Mouse (Mus musculus): ENCODE results near the gene Supt6.
"Not testable (repeated sequence)": the region's sequence is repeated elsewhere in the genome, so short reads cannot be mapped to it uniquely, and the experiment has no call there.

Gene Supt6

DNA sequence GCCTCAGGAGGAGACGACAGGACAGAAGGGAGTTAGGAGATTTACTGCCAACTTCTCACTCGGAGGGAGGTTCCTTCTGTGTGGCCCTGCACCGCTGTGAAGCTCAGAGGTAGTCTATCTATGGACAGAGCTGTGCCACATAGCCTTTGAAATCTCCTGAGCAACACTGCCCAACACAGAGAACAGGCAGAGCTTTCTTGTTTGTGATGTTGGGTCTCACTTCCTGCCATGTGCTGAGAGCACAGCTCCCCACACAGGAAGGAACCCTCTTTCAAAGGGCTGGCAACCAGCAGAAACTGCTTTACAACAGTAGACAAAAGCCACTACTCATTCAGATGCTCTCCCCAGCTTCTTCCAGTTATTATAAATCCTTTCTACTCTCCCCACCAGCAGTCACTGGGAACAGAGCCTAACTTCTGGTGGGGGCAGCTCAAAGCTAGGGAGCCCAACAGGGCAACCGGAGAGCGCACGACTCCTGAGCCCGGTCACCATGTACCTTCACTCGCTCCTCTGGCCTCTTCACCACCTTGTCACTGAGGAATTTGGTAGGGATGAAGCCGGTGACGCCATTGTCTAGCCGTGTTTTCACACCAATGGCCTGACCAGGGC lies 30.0 kb downstream of the Supt6 start:
- DNase-seq (ENCODE audit: low spot score) = no peak

- no peak for DNase-seq (ENCODE audit: low spot score)
Measured at GRCm38 (mm10) chr11:78213086-78213817, 32.5 kb downstream of the Supt6 start.

DNA sequence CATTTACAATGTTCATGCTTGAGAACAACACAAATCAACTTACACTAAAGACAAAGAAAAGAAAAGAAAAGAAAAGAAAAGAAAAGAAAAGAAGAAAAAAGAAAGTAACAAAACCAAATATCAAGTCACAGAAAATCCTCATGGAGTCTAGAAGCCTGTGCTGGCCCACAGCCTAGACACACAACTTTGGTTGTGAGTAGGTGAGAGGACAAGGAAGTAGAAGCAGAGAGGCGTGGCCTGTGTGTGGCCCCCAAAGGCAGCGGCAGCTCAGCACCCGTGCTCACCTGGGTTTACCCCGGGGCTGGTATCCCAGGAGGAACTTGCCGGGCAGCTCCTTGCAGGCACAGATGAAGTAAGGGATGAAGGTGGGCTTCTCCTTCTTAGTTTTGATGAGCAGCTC lies 34.3 kb downstream of the Supt6 start:
- peak; percentile 56 for DNase-seq (ENCODE audit: low spot score)

- peak; percentile 42 for DNase-seq (ENCODE audit: low spot score)
Measured at GRCm38 (mm10) chr11:78210615-78211014, 35.2 kb downstream of the Supt6 start.

DNA sequence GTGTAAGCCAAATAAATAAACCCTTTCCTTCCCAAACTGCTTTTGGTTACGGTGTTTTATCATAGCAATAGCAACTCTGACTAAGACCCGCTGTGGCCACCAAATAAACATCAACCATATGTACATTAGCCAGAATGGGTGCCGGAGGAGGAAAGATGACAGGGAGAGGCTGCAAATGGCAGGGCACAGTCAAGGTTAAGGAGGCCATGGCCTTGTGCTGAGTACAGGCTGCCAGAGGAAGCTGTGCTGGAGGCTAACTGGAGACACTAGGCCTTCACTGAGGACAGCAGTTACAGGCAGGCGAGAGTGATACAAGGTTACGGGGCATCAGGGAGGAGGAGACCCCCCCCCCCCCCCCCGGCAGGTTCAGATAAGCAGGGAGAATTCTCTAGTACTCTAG lies 35.9 kb downstream of the Supt6 start:
- no peak for DNase-seq (ENCODE audit: low spot score)

DNA sequence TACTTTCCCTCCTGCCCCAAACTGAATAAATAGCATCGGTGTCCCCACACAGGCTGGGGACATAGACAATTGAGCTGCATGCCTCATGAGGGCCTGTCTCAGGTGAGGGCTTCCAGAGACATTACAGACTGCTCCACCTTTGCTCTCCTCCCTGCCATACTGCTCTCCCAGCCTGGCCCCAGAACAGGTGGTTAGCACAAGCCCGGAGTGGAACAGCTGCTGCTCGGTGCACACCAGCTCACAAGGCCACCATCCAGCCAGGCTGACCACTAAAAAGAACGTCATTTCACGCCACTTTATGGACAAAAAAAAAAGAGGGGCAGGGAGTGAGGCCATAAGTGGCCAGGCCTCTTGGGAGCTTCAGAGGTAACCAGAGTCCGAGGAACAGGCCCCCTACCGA lies 38.6 kb downstream of the Supt6 start:
- no peak for DNase-seq (ENCODE audit: low spot score)

DNA sequence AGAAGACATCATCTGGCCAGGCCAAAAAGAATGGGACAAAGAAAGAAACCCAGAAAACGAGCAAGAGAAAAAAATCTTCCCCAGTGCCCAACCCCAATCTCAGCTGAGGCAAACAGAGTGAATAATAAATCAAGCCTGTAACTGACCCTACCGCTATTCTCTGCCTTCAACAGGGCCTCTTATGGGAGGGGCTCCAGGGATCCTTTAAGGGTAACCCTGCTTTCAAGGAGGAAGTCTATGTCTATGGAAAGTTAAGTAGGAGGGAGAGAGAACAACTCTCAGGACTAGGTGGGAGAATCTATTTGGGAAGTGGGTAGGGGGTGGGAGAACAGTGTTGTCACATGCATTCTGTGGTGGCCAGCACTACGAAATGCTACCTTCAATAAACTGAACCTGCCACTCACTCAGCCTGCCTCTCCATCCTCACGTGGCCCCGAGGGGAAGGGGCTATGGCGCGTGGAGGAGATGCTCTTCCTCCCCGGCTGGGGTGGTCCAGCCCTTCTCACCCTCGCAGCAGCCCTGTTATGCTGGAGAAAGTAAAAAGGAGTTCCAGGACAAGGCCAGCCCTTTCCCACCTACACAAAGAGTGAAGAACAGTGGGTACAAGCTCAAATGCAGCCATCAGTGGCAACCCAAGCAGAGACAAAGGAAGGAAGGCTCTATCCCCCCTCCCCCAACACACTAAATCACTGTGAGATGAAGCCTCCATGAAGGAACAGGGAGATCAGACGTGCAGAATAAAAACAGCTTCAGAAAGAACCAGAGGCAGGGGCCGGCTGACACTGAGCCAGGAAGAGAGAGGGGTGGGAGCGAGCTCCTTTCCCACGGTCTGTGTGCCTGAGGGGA lies 40.2 kb downstream of the Supt6 start:
- DNase-seq (ENCODE audit: low spot score) = no peak

DNA sequence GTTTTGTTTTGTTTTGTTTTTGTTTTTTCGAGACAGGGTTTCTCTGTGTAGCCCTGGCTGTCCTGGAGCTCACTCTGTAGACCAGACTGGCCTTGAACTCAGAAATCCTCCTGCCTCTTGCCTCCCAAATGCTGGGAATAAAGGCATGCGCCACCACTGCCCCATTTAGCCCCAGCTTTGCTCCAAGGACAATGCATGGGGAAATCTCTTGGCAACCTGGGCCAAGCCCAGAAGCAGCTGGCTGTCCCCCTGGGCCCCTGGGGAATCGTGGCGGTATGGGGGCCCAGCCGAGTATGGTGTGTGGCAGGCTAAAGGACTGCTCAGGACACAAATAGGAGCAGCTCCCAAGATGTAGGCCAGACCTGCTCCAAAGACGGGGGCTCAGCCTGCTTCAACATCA lies 41.5 kb downstream of the Supt6 start:
- no peak for DNase-seq (ENCODE audit: low spot score)

DNA sequence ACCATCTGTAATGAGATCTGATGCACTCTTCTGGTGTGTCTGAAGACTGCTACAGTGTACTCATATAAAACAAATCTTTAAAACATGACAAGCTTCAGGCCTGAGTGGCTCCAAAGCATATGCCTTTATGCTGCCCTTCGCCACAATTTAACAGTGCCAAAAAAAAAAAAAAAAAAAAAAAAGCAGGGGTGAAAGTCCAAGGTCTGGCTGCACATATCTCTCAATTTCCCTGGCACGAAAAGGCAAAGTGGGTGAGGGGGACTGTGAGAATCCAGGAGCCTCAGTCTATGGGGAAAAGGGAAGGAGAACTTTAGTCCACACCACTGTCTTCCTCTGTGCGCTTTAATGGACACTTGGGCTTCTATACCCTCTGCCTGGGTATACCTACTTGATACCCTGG lies 43.4 kb downstream of the Supt6 start:
- DNase-seq (ENCODE audit: low spot score) = peak; percentile 76

DNA sequence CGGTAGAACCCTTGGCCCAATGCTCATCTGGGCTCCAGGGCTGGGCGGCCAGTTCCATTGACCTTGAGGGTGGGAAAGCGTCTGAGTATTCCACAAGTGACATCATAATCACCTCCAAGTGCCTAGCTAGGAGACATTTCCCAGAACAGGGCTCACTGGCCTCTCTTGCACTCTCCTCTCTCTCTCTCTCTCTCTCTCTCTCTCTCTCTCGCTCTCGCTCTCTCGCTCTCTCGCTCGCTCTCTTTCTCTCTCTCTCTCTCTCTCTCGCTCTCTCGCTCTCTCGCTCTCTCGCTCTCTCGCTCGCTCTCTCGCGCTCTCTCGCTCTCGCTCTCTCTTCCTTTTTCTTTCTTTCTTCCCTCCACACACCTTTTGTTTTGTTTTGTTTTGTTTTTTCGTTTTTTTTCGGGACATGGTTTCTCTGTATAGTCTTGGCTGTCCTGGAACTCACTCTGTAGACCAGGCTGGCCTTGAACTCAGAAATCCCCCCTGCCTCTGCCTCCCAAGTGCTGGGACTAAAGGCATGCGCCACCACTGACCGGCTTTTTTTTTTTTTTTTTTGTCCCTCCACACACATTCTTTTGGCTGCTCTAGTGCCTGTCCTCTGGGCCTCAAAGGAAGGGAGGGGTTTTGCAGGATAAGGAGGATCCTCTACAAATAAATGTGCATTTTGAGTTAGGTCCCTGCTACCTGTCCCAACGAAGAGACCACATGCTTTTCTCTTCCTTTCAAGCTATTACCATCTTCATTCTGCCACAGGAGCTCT lies 50.5 kb downstream of the Supt6 start:
- DNase-seq (ENCODE audit: low spot score) = no peak

GRCm38 (mm10) chr11:78194411-78195100 lies 51.2 kb downstream of the Supt6 start:
- no peak for DNase-seq (ENCODE audit: low spot score)

DNA sequence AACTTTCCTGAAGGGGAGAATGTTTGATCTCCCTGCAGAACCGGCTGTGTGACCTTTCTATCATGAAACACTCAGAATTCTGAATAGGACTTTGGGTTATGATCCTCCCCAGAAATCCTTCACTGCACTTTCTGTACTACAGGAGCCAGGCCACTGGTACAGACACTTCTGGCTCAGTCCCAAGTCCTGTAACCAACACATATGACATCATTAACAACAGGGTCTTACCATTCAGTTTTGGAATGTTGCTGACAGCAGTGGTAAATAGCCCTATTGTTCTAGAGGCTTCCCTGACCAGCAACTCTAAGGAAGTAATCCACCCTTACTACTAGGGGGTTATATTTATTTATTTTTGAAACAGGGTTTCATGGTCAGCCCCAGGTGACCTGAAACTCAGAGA lies 52.7 kb downstream of the Supt6 start, which contains the start of gene Proca1:
Proca1 (plus strand) TSS at position 280 of the 400 bp plus-strand sequence.
- no peak for DNase-seq (ENCODE audit: low spot score)

GRCm38 (mm10) chr11:78190041-78190440 lies 55.7 kb downstream of the Supt6 start:
- DNase-seq (ENCODE audit: low spot score) = no peak

DNA sequence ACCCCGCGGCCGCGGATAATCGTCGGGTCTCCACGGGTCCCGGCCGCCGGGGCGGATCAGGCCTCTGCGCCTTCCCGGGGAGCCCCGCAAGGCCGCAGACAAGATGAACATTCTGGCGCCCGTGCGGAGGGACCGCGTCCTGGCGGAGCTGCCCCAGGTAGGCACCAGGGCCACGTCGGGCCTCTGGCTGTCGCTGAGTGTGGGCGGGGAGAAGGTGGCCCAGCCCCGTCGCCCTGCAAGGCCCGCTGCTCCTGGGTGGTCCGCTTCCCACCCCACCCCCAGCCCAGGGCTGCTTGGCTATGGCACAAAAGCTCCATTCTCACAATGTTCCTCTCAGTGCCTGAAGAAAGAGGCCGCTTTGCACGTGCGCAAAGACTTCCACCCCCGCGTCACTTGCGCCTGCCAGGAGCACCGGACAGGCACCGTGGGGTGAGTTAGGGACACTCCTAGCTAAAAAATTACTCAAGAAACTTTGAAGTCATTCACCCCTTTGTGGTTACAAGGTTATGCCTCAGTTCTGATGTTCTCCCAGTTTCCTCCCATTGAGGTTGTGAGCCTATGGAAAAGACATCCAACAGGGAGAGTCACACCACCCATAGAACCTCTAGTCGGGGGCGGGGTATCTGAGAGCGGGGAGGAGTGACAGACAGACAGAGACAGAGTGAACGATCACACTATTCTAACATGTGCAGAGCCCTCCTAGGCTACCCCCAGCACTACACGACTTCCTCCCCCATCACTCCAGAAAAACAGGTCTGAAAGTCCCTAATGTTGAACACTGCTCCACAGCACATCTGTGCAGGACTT lies 56.4 kb downstream of the Supt6 start:
- DNase-seq (ENCODE audit: low spot score) = peak; percentile 68

GRCm38 (mm10) chr11:78188331-78189233 lies 57.2 kb downstream of the Supt6 start, which contains the start of gene Rab34:
TSS of gene Rab34 (plus strand) at chr11:78188430.
- peak; percentile 90 for DNase-seq (ENCODE audit: low spot score)

- DNase-seq (ENCODE audit: low spot score) = not testable (repeated sequence)
Measured at GRCm38 (mm10) chr11:78184702-78185101, 61.1 kb downstream of the Supt6 start.

GRCm38 (mm10) chr11:78183884-78184514 lies 61.8 kb downstream of the Supt6 start:
- peak; percentile 46 for DNase-seq (ENCODE audit: low spot score)

GRCm38 (mm10) chr11:78182961-78183844 lies 62.6 kb downstream of the Supt6 start, which contains the start of gene Rpl23a:
TSS of gene Rpl23a (minus strand) at chr11:78183584.
- DNase-seq (ENCODE audit: low spot score) = peak; percentile 94

All from adipocyte (in vitro differentiated cells).